Mouse (Mus musculus): ENCODE results near the gene Gbf1. TPM values are rescaled to one million over a fixed set of nuclear protein-coding genes. Genes with fewer than 3 reads are reported as not detected.

Gbf1 gene
- polyA plus RNA-seq, 1 experiment from 2014 or later, result 55.0 TPM

GRCm38 (mm10) chr19:46287566-46287965, 135.3 kb downstream of the Gbf1 start:
- POLR2A ChIA-PET, result interaction anchor here (1.7 kb wide), 1 partner anchor 41 kb away, joined by 5 read pairs; the partner anchor contains the start of gene Fbxl15
- no peak for TF ChIP-seq CTCF (IDR thresholded peaks at IDR 0.05)
- in situ Hi-C loops (cut with MboI; ENCODE audit: low pct_unique_long_range_greater_than_20kb), result no loop called here
- H3K27me3 ChIP-seq, result peaks cover under 1% of the 10 kb centered on the region
- CTCF ChIA-PET, result interaction anchor here (0.6 to 2.3 kb wide), 4 partner anchors 12 to 151 kb away, joined by 3 to 10 read pairs (median 5); partner anchors contain the start of gene Nfkb2
- no peak for DNase-seq (ENCODE audit: low read depth, low spot score)
- ATAC-seq, result no peak

- POLR2A ChIA-PET, result no interaction called here
- H3K27me3 ChIP-seq, result peaks cover 18% of the 10 kb centered on the region
- CTCF ChIA-PET, result interaction anchor here (1.0 to 1.2 kb wide), 2 partner anchors 13 to 22 kb away, joined by 4 to 5 read pairs; partner anchors contain the start of gene Nfkb2
- in situ Hi-C loops (cut with MboI; ENCODE audit: low pct_unique_long_range_greater_than_20kb), result no loop called here
- DNase-seq (ENCODE audit: low read depth, low spot score) (no peak), ATAC-seq (no peak)
- no peak for TF ChIP-seq CTCF (IDR thresholded peaks at IDR 0.05)
Measured at GRCm38 (mm10) chr19:46290535-46291105, 138.3 kb downstream of the Gbf1 start.

GRCm38 (mm10) chr19:46296938-46297337, 144.6 kb downstream of the Gbf1 start:
- TF ChIP-seq CTCF (IDR thresholded peaks at IDR 0.05), result no peak
- ChIA-PET POLR2A (no interaction called here), CTCF (interaction anchor here (1.2 kb wide), 1 partner anchor 211 kb away, joined by 4 read pairs; no protein-coding TSS in a partner anchor)
- peaks cover 18% of the 10 kb centered on the region for H3K27me3 ChIP-seq
- in situ Hi-C loops (cut with MboI; ENCODE audit: low pct_unique_long_range_greater_than_20kb), result no loop called here
- ATAC-seq (no peak), DNase-seq (ENCODE audit: low read depth, low spot score) (no peak)

- H3K27me3 ChIP-seq, result no peaks in the 10 kb centered on the region
- TF ChIP-seq CTCF (IDR thresholded peaks at IDR 0.05), result no peak
- no peak for ATAC-seq
- DNase-seq (ENCODE audit: low read depth, low spot score), result no peak
- in situ Hi-C loops (cut with MboI; ENCODE audit: low pct_unique_long_range_greater_than_20kb), result no loop called here
- ChIA-PET POLR2A (interaction anchor here (1.2 kb wide), 1 partner anchor 28 kb away, joined by 3 read pairs; the partner anchor contains the start of gene Fbxl15), CTCF (interaction anchor here (0.7 to 4.1 kb wide), 3 partner anchors 13 to 29 kb away, joined by 3 to 35 read pairs (median 4); partner anchors contain the start of gene Fbxl15)
Measured at GRCm38 (mm10) chr19:46300294-46301045, 148.2 kb downstream of the Gbf1 start.

- ChIA-PET CTCF (interaction anchor here (1.1 to 4.1 kb wide), 4 partner anchors 15 to 167 kb away, joined by 3 to 35 read pairs (median 10); partner anchors contain the start of gene Fbxl15), POLR2A (interaction anchor here (0.8 to 1.5 kb wide), 3 partner anchors 13 to 35 kb away, joined by 3 to 5 read pairs (median 3); no protein-coding TSS in a partner anchor)
- in situ Hi-C loops (cut with MboI; ENCODE audit: low pct_unique_long_range_greater_than_20kb), result no loop called here
- DNase-seq (ENCODE audit: low read depth, low spot score) (no peak), ATAC-seq (no peak)
- TF ChIP-seq CTCF (IDR thresholded peaks at IDR 0.05), result no peak
- H3K27me3 ChIP-seq, result no peaks in the 10 kb centered on the region
Measured at GRCm38 (mm10) chr19:46302551-46302950, 150.2 kb downstream of the Gbf1 start.

- ATAC-seq, result no peak
Measured at GRCm38 (mm10) chr19:46303251-46304215, 151.2 kb downstream of the Gbf1 start.

GRCm38 (mm10) chr19:46304216-46304841, 152.0 kb downstream of the Gbf1 start, which contains the start of gene Nfkb2:
TSS of gene Nfkb2 (plus strand) at chr19:46304320.
- DNase-seq (ENCODE audit: low read depth, low spot score), result peak; percentile 90
- CTCF ChIA-PET, result interaction anchor here (0.8 to 4.1 kb wide), 13 partner anchors 11 to 168 kb away, joined by 3 to 35 read pairs (median 4); partner anchors contain the start of gene Fbxl15
- no peak for TF ChIP-seq CTCF (IDR thresholded peaks at IDR 0.05)
- ATAC-seq, result peak; percentile 91
- in situ Hi-C loops (cut with MboI; ENCODE audit: low pct_unique_long_range_greater_than_20kb), result no loop called here
- no peaks in the 10 kb centered on the region for H3K27me3 ChIP-seq
- POLR2A ChIA-PET, result interaction anchor here (0.6 to 2.1 kb wide), 2 partner anchors 23 to 25 kb away, joined by 4 to 15 read pairs; partner anchors contain the start of genes Fbxl15 and Psd

More at GRCm38 (mm10) chr19:46303251-46304215, 151.2 kb downstream of the Gbf1 start:
- DNase-seq (ENCODE audit: low read depth, low spot score), result no peak
- POLR2A ChIA-PET, result interaction anchor here (0.6 to 2.1 kb wide), 4 partner anchors 24 to 34 kb away, joined by 3 to 15 read pairs (median 4); partner anchors contain the start of genes Fbxl15 and Psd
- CTCF ChIA-PET, result interaction anchor here (0.8 to 4.1 kb wide), 11 partner anchors 11 to 168 kb away, joined by 3 to 35 read pairs (median 4); partner anchors contain the start of gene Fbxl15
- no peak for TF ChIP-seq CTCF (IDR thresholded peaks at IDR 0.05)
- in situ Hi-C loops (cut with MboI; ENCODE audit: low pct_unique_long_range_greater_than_20kb), result no loop called here
- H3K27me3 ChIP-seq, result no peaks in the 10 kb centered on the region

GRCm38 (mm10) chr19:46304908-46305333, 152.6 kb downstream of the Gbf1 start:
- DNase-seq (ENCODE audit: low read depth, low spot score), result no peak

More at GRCm38 (mm10) chr19:46304908-46305333, 152.6 kb downstream of the Gbf1 start:
- CTCF ChIA-PET, result interaction anchor here (0.8 to 4.1 kb wide), 10 partner anchors 14 to 169 kb away, joined by 3 to 35 read pairs (median 4); partner anchors contain the start of gene Fbxl15
- H3K27me3 ChIP-seq, result no peaks in the 10 kb centered on the region
- POLR2A ChIA-PET, result interaction anchor here (2.1 kb wide), 1 partner anchor 24 kb away, joined by 15 read pairs; the partner anchor contains the start of gene Fbxl15
- no peak for TF ChIP-seq CTCF (IDR thresholded peaks at IDR 0.05)
- in situ Hi-C loops (cut with MboI; ENCODE audit: low pct_unique_long_range_greater_than_20kb), result no loop called here
- ATAC-seq, result peak; percentile 13
